Mouse (Mus musculus) E14TG2a.4 (cell line): ENCODE data around the gene Lrrc45.

Experiments
- H3K27me3 ChIP-seq: 2 replicates; pipeline ENCODE4 v1.6.1; 2014; ENCODE audit warnings: low read length, control low read depth; ENCODE audit not compliant: insufficient read depth
- H3K36me3 ChIP-seq: 2 replicates; pipeline ENCODE4 v1.6.1; 2014; ENCODE audit warnings: low read length, control low read depth; ENCODE audit not compliant: insufficient read depth
- H3K4me1 ChIP-seq: replicated peaks from 2 replicates; pipeline ENCODE4 v1.6.1; 2014; ENCODE audit warnings: low read depth, low read length, control low read depth
- H3K4me3 ChIP-seq: replicated peaks from 2 replicates; pipeline ENCODE4 v1.5.1; 2014; ENCODE audit warnings: mild to moderate bottlenecking, low read length
- H3K9me3 ChIP-seq: 2 replicates; pipeline ENCODE4 v1.6.1; 2014; ENCODE audit warnings: low read length, control low read depth
- CTCF ChIP-seq: conservative IDR thresholded peaks from 2 replicates; pipeline ENCODE4 v1.5.1; 2014; ENCODE audit warnings: low read length
- NANOG ChIP-seq: IDR thresholded peaks from 2 replicates; pipeline ENCODE4 v1.6.1; 2014; ENCODE audit warnings: borderline replicate concordance, low read length, mixed read lengths
- POU5F1 ChIP-seq: IDR thresholded peaks from 2 replicates; pipeline ENCODE4 v1.6.1; 2014; ENCODE audit warnings: low read length, borderline replicate concordance

The Lrrc45 gene

GRCm38 (mm10) chr11:120682683-120683082 is 31.0 kb upstream of the Lrrc45 start:
- Histone ChIP-seq H3K27me3 (no peaks in the 10 kb centered on the region), H3K9me3 (no peaks in the 10 kb centered on the region), H3K4me3 (no peak overlapping the region), H3K4me1 (peaks cover 58% of the 10 kb centered on the region), H3K36me3 (peaks cover 98% of the 10 kb centered on the region)
- no peak for TF ChIP-seq CTCF
- TF ChIP-seq POU5F1 = no peak
- TF ChIP-seq NANOG = no peak

GRCm38 (mm10) chr11:120683536-120683935 is 30.2 kb upstream of the Lrrc45 start:
- Histone ChIP-seq H3K9me3 (no peaks in the 10 kb centered on the region), H3K4me1 (peaks cover 53% of the 10 kb centered on the region), H3K4me3 (no peak overlapping the region), H3K36me3 (peaks cover 98% of the 10 kb centered on the region), H3K27me3 (no peaks in the 10 kb centered on the region)
- TF ChIP-seq CTCF = no peak
- no peak for TF ChIP-seq POU5F1
- no peak for TF ChIP-seq NANOG

- H3K4me3 ChIP-seq = no peak overlapping the region
- peaks cover 98% of the 10 kb centered on the region for H3K36me3 ChIP-seq
- TF ChIP-seq POU5F1 (no peak), CTCF (no peak), NANOG (no peak)
- H3K4me1 ChIP-seq = peaks cover 56% of the 10 kb centered on the region
- H3K27me3 ChIP-seq = no peaks in the 10 kb centered on the region
- no peaks in the 10 kb centered on the region for H3K9me3 ChIP-seq
Observed at GRCm38 (mm10) chr11:120684086-120684485, 29.6 kb upstream of the Lrrc45 start.

DNA sequence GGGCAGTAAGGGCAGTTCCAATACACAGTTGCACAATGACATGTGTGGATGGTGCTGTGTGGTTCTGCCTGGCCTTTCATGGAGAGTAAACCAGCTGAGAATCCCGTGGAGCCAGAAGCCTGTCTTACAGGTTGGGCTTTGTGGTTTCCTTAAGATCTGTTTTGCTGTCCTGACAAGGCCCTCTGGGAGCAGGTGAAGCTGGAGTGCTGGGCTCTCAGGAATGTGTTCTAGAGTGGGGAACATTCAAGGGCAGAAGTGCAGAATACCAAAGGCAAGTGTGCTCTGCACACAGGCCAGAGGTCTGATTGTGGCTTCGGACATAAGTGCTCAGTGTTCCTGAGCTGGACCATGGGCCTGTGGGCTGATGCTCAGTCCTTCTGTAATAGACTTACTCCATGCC is 29.1 kb upstream of the Lrrc45 start:
- H3K36me3 ChIP-seq = peaks cover 98% of the 10 kb centered on the region
- no peaks in the 10 kb centered on the region for H3K9me3 ChIP-seq
- no peak for TF ChIP-seq NANOG
- TF ChIP-seq CTCF = no peak
- no peak for TF ChIP-seq POU5F1
- no peak overlapping the region for H3K4me3 ChIP-seq
- no peaks in the 10 kb centered on the region for H3K27me3 ChIP-seq
- H3K4me1 ChIP-seq = peaks cover 59% of the 10 kb centered on the region

- 0 out of 2 replicates have a peak overlapping the region, but pooled peaks have one; percentile 20 for H3K4me3 ChIP-seq
- TF ChIP-seq CTCF (no peak), POU5F1 (no peak), NANOG (no peak)
- no peaks in the 10 kb centered on the region for H3K9me3 ChIP-seq
- peaks cover 97% of the 10 kb centered on the region for H3K36me3 ChIP-seq
- H3K27me3 ChIP-seq = no peaks in the 10 kb centered on the region
- peaks cover 62% of the 10 kb centered on the region for H3K4me1 ChIP-seq
Observed at GRCm38 (mm10) chr11:120686650-120687272, 27.0 kb upstream of the Lrrc45 start.

DNA sequence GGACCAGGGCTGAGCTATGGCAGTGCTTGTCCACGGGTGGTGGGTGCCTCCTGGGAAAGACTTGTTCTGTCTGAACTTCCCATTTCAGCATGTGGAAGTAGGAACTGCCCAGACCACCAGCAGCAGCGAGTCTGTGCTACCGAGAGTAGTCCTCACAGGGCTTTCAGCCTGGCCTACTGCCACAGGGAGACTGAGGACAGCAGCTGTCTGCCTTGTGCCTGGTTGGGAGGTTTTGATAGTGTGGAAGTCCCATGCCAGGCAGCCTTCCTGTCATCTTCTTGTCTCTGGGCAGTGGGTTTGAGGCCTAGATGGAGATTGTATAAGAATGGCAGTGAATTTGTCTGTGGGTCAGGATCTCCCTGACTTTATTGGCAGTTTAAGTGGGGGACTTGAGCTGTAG is 24.4 kb upstream of the Lrrc45 start:
- Histone ChIP-seq H3K9me3 (no peaks in the 10 kb centered on the region), H3K27me3 (no peaks in the 10 kb centered on the region)

GRCm38 (mm10) chr11:120692471-120693011 is 21.2 kb upstream of the Lrrc45 start:
- no peaks in the 10 kb centered on the region for H3K9me3 ChIP-seq
- H3K27me3 ChIP-seq = no peaks in the 10 kb centered on the region
- no peak overlapping the region for H3K4me3 ChIP-seq
- peaks cover 71% of the 10 kb centered on the region for H3K4me1 ChIP-seq
- TF ChIP-seq CTCF = no peak
- TF ChIP-seq NANOG = no peak
- TF ChIP-seq POU5F1 = no peak
- peaks cover 97% of the 10 kb centered on the region for H3K36me3 ChIP-seq

More for the DNA sequence above, 24.4 kb upstream of the Lrrc45 start:
- TF ChIP-seq NANOG (no peak), CTCF (no peak), POU5F1 (no peak)
- Histone ChIP-seq H3K4me3 (no peak overlapping the region), H3K4me1 (peaks cover 66% of the 10 kb centered on the region), H3K36me3 (peaks cover 97% of the 10 kb centered on the region)

DNA sequence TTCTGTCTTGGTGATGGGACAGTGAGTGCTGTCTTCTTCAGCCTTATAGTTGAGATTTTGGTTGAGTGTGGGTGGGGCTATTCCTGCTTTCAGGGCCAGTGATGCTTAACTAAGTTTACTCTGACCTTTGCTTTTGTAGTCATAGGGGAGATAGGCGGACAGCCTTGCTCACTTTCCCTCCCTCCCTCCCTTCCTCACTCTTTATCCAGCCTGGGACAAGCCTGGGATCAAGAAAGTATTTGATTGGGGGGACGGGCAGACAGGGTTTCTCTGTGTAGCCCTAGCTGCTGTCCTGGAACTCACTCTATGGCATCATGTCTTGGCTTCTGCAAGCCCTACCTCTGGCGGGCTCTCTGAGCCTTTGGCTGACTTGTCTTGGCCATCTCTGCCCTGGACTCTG is 20.3 kb upstream of the Lrrc45 start:
- no peak for TF ChIP-seq POU5F1
- no peak for TF ChIP-seq CTCF
- no peak for TF ChIP-seq NANOG
- H3K9me3 ChIP-seq = no peaks in the 10 kb centered on the region

GRCm38 (mm10) chr11:120695184-120695583 is 18.5 kb upstream of the Lrrc45 start:
- Histone ChIP-seq H3K4me3 (no peak overlapping the region), H3K9me3 (no peaks in the 10 kb centered on the region), H3K36me3 (peaks cover 98% of the 10 kb centered on the region), H3K27me3 (no peaks in the 10 kb centered on the region), H3K4me1 (peaks cover 77% of the 10 kb centered on the region)
- TF ChIP-seq CTCF (no peak), NANOG (no peak)

More for the DNA sequence above, 20.3 kb upstream of the Lrrc45 start:
- Histone ChIP-seq H3K27me3 (no peaks in the 10 kb centered on the region), H3K4me3 (no peak overlapping the region), H3K36me3 (peaks cover 97% of the 10 kb centered on the region), H3K4me1 (peaks cover 76% of the 10 kb centered on the region)
